Mouse (Mus musculus): ENCODE measurements at regions not wholly inside any gene's neighbourhood (a gene's known extent, or its start where the extent isn't known, plus 50 kb on each side); places are given as distances from the start of the nearest gene placed in this dataset.

- Histone ChIP-seq H3K4me2 (no peak overlapping the region), H3K27me3 (no peaks in the 10 kb centered on the region), H3K9ac (no peak overlapping the region), H3K36me3 (no peaks in the 10 kb centered on the region), H3K4me1 (no peaks in the 10 kb centered on the region), H3K9me3 (no peaks in the 10 kb centered on the region), H3K4me3 (no peak overlapping the region), H3K27ac (no peak overlapping the region)
- 69% methylated on average over 4 of the region's 4 CpGs for WGBS
- ATAC-seq (ENCODE audit: insufficient number of reproducible peaks, insufficient read depth, low FRiP score, low TSS enrichment, low read depth), result no peak
Observed at GRCm38 (mm10) chr3:70218757-70219360, 211.4 kb downstream of the Otol1 start.

GRCm38 (mm10) chr3:70223443-70224065 lies 216.1 kb downstream of the Otol1 start:
- no peak overlapping the region for H3K4me3 ChIP-seq
- no peaks in the 10 kb centered on the region for H3K36me3 ChIP-seq
- H3K9me3 ChIP-seq, result no peaks in the 10 kb centered on the region
- H3K4me1 ChIP-seq, result no peaks in the 10 kb centered on the region
- H3K27me3 ChIP-seq, result no peaks in the 10 kb centered on the region
- 84% methylated on average over 3 of the region's 3 CpGs for WGBS
- ATAC-seq (ENCODE audit: insufficient number of reproducible peaks, insufficient read depth, low FRiP score, low TSS enrichment, low read depth), result no peak
- H3K4me2 ChIP-seq, result no peak overlapping the region
- H3K27ac ChIP-seq, result no peak overlapping the region
- H3K9ac ChIP-seq, result no peak overlapping the region

GRCm38 (mm10) chr3:70224846-70225245 lies 217.4 kb downstream of the Otol1 start:
- Histone ChIP-seq H3K27me3 (no peaks in the 10 kb centered on the region), H3K9ac (no peak overlapping the region), H3K36me3 (no peaks in the 10 kb centered on the region), H3K27ac (no peak overlapping the region), H3K4me3 (no peak overlapping the region), H3K9me3 (no peaks in the 10 kb centered on the region), H3K4me2 (no peak overlapping the region), H3K4me1 (no peaks in the 10 kb centered on the region)
- 86% methylated on average over 6 of the region's 6 CpGs for WGBS
- ATAC-seq (ENCODE audit: insufficient number of reproducible peaks, insufficient read depth, low FRiP score, low TSS enrichment, low read depth), result no peak

- WGBS, result 68% methylated on average over 4 of the region's 4 CpGs
- H3K27ac ChIP-seq, result no peak overlapping the region
- no peaks in the 10 kb centered on the region for H3K36me3 ChIP-seq
- peak; percentile 26; the same call in 1 of the 2 replicates for ATAC-seq (ENCODE audit: insufficient number of reproducible peaks, insufficient read depth, low FRiP score, low TSS enrichment, low read depth)
- H3K4me1 ChIP-seq, result no peaks in the 10 kb centered on the region
- no peak overlapping the region for H3K4me2 ChIP-seq
- H3K27me3 ChIP-seq, result no peaks in the 10 kb centered on the region
- no peak overlapping the region for H3K4me3 ChIP-seq
- H3K9me3 ChIP-seq, result no peaks in the 10 kb centered on the region
- no peak overlapping the region for H3K9ac ChIP-seq
Observed at GRCm38 (mm10) chr3:70227165-70227564, 219.8 kb downstream of the Otol1 start.

- Histone ChIP-seq H3K27ac (no peak overlapping the region), H3K9me3 (no peaks in the 10 kb centered on the region), H3K4me3 (no peak overlapping the region), H3K4me2 (no peak overlapping the region), H3K27me3 (no peaks in the 10 kb centered on the region), H3K4me1 (no peaks in the 10 kb centered on the region), H3K36me3 (no peaks in the 10 kb centered on the region), H3K9ac (no peak overlapping the region)
- no peak for ATAC-seq (ENCODE audit: insufficient number of reproducible peaks, insufficient read depth, low FRiP score, low TSS enrichment, low read depth)
- WGBS, result 71% methylated on average over 3 of the region's 3 CpGs
Observed at GRCm38 (mm10) chr3:70248655-70249054, 241.2 kb downstream of the Otol1 start.

- no peaks in the 10 kb centered on the region for H3K27me3 ChIP-seq
- H3K36me3 ChIP-seq, result no peaks in the 10 kb centered on the region
- no peak for ATAC-seq (ENCODE audit: insufficient number of reproducible peaks, insufficient read depth, low FRiP score, low TSS enrichment, low read depth)
- H3K4me3 ChIP-seq, result no peak overlapping the region
- no peaks in the 10 kb centered on the region for H3K9me3 ChIP-seq
- no peak overlapping the region for H3K27ac ChIP-seq
- H3K4me2 ChIP-seq, result no peak overlapping the region
- 73% methylated on average over 4 of the region's 4 CpGs for whole genome bisulfite sequencing
- no peak overlapping the region for H3K9ac ChIP-seq
- no peaks in the 10 kb centered on the region for H3K4me1 ChIP-seq
Observed at GRCm38 (mm10) chr3:70249922-70250321, 242.5 kb downstream of the Otol1 start.

- H3K36me3 ChIP-seq, result no peaks in the 10 kb centered on the region
- no peak overlapping the region for H3K9ac ChIP-seq
- no peak overlapping the region for H3K27ac ChIP-seq
- WGBS, result 88% methylated on average over 7 of the region's 7 CpGs
- no peaks in the 10 kb centered on the region for H3K4me1 ChIP-seq
- no peak overlapping the region for H3K4me2 ChIP-seq
- H3K27me3 ChIP-seq, result no peaks in the 10 kb centered on the region
- no peak overlapping the region for H3K4me3 ChIP-seq
- no peak for ATAC-seq (ENCODE audit: insufficient number of reproducible peaks, insufficient read depth, low FRiP score, low TSS enrichment, low read depth)
- H3K9me3 ChIP-seq, result no peaks in the 10 kb centered on the region
Observed at GRCm38 (mm10) chr3:70250733-70251132, 243.3 kb downstream of the Otol1 start.

- H3K9ac ChIP-seq, result no peak overlapping the region
- no peaks in the 10 kb centered on the region for H3K36me3 ChIP-seq
- H3K4me1 ChIP-seq, result no peaks in the 10 kb centered on the region
- WGBS, result 26% methylated on average over 3 of the region's 3 CpGs
- no peak for ATAC-seq (ENCODE audit: insufficient number of reproducible peaks, insufficient read depth, low FRiP score, low TSS enrichment, low read depth)
- no peaks in the 10 kb centered on the region for H3K9me3 ChIP-seq
- H3K4me3 ChIP-seq, result no peak overlapping the region
- H3K4me2 ChIP-seq, result no peak overlapping the region
- H3K27ac ChIP-seq, result no peak overlapping the region
- no peaks in the 10 kb centered on the region for H3K27me3 ChIP-seq
Observed at GRCm38 (mm10) chr3:70263318-70263717, 255.9 kb downstream of the Otol1 start.

GRCm38 (mm10) chr3:70288590-70289388 lies 281.4 kb downstream of the Otol1 start:
- Histone ChIP-seq H3K9ac (no peak overlapping the region), H3K4me2 (no peak overlapping the region), H3K9me3 (no peaks in the 10 kb centered on the region), H3K36me3 (no peaks in the 10 kb centered on the region), H3K27ac (no peak overlapping the region), H3K4me1 (no peaks in the 10 kb centered on the region), H3K4me3 (no peak overlapping the region), H3K27me3 (no peaks in the 10 kb centered on the region)
- 48% methylated on average over 7 of the region's 7 CpGs for WGBS
- ATAC-seq (ENCODE audit: insufficient number of reproducible peaks, insufficient read depth, low FRiP score, low TSS enrichment, low read depth), result no peak

GRCm38 (mm10) chr3:70307556-70307955 lies 300.1 kb downstream of the Otol1 start:
- Histone ChIP-seq H3K9me3 (no peaks in the 10 kb centered on the region), H3K4me3 (no peak overlapping the region), H3K9ac (no peak overlapping the region), H3K4me1 (no peaks in the 10 kb centered on the region), H3K36me3 (no peaks in the 10 kb centered on the region), H3K4me2 (no peak overlapping the region), H3K27me3 (no peaks in the 10 kb centered on the region), H3K27ac (no peak overlapping the region)
- 83% methylated on average over 1 of the region's 1 CpGs for WGBS
- ATAC-seq (ENCODE audit: insufficient number of reproducible peaks, insufficient read depth, low FRiP score, low TSS enrichment, low read depth), result no peak

- WGBS, result 72% methylated on average over 3 of the region's 3 CpGs
- H3K9ac ChIP-seq, result no peak overlapping the region
- H3K27me3 ChIP-seq, result no peaks in the 10 kb centered on the region
- no peak for ATAC-seq (ENCODE audit: insufficient number of reproducible peaks, insufficient read depth, low FRiP score, low TSS enrichment, low read depth)
- no peaks in the 10 kb centered on the region for H3K4me1 ChIP-seq
- H3K27ac ChIP-seq, result no peak overlapping the region
- no peaks in the 10 kb centered on the region for H3K9me3 ChIP-seq
- H3K4me2 ChIP-seq, result no peak overlapping the region
- no peaks in the 10 kb centered on the region for H3K36me3 ChIP-seq
- H3K4me3 ChIP-seq, result no peak overlapping the region
Observed at GRCm38 (mm10) chr3:70308061-70308461, 300.6 kb downstream of the Otol1 start.

- ATAC-seq (ENCODE audit: insufficient number of reproducible peaks, insufficient read depth, low FRiP score, low TSS enrichment, low read depth), result no peak
Observed at GRCm38 (mm10) chr3:70309304-70309703, 301.9 kb downstream of the Otol1 start.

More at GRCm38 (mm10) chr3:70309304-70309703, 301.9 kb downstream of the Otol1 start:
- 82% methylated on average over 4 of the region's 4 CpGs for WGBS
- Histone ChIP-seq H3K27ac (no peak overlapping the region), H3K9me3 (no peaks in the 10 kb centered on the region), H3K27me3 (no peaks in the 10 kb centered on the region), H3K9ac (no peak overlapping the region), H3K4me2 (no peak overlapping the region), H3K36me3 (no peaks in the 10 kb centered on the region), H3K4me1 (no peaks in the 10 kb centered on the region), H3K4me3 (no peak overlapping the region)

Measured in embryonic facial prominence, embryonic 13.5 days (tissue).